Mouse (Mus musculus): Measurements from ENCODE around the gene Rhog.

The Rhog gene

DNA sequence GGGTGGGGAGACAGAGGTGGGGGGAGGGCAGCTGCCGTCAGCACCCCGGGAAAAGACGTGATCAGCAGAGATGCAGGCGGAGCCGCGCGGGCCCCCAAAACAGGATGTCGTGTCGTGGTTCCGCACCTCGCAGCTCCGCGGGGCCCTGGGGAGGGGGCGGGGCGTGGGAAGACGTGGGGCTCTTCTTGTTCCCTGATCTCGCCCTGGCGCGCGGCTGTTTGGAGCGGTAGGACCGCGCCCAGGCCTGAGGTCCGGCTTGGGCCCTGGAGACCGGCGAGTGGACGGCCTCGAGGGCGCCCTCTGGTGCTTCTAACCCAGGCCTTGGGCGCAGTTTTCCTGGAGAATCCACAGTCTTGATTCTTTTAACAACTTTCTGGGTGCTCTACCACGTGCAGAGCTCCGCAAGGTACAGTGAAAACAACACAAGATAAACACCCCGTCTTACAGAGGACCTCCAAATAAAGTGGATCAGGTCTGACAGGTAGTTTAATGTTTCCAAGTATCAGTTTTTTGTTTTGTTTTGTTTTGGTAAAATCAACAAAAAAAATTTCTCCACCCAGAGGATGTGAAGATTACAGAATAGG lies 5.1 kb downstream of the Rhog start:
- DNase-seq (ENCODE audit: low read depth, low spot score): no peak

DNA sequence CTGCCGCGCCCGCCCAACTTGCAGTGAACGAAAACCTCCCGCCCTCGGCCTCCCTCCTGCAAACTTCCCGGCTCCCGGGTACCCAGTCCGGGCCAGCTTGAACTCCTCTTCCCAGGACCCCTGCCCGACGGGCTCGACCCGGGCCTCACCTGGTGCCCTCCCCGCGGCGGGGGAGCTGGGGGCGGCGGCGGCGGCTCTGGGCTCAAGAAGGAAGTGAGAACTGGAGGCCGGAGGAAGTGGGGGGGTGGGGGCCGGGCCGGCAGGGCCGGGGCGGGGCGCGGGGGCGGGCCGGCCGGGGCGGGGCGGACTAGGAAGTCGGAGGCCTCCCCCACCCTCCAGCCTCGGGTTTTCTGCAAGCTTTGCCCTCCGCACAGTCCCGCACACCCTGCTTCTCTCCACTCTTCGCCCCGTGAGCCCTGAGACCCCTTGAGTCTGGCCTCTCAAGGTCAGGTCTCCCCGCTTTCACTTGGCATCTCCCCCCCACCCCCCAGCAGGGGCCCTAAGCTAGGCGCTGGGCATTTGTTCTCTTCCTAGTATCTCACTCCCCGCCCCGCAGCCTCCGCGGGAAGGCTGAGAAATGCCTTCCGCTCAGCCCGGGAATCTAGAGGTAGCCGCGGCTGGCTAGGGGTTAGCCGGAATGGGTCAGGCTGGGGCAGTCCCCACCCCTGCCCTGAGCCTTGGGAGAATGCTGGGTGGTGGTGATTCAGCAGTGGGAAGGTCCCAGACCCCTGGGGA lies 5.8 kb downstream of the Rhog start:
- DNase-seq (ENCODE audit: low read depth, low spot score): no peak

DNA sequence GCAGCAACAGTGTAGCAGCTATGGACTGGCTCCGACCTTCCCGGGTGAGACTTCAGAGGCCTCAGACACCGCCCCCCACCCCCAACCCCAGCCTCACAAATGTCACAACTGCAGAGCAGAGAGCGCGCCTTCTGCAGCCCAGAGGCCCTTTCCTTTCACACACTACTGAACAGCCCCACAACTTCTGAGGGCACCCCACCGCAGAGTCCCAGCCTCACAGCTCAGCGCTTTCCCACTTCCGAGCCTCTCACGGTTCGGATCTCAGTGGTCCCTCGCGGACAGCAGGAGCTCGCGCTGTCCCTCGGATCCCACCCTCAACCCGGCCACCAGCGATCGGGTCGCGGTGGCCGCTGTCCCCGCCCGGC lies 6.3 kb downstream of the Rhog start:
- DNase-seq (ENCODE audit: low read depth, low spot score): no peak

DNA sequence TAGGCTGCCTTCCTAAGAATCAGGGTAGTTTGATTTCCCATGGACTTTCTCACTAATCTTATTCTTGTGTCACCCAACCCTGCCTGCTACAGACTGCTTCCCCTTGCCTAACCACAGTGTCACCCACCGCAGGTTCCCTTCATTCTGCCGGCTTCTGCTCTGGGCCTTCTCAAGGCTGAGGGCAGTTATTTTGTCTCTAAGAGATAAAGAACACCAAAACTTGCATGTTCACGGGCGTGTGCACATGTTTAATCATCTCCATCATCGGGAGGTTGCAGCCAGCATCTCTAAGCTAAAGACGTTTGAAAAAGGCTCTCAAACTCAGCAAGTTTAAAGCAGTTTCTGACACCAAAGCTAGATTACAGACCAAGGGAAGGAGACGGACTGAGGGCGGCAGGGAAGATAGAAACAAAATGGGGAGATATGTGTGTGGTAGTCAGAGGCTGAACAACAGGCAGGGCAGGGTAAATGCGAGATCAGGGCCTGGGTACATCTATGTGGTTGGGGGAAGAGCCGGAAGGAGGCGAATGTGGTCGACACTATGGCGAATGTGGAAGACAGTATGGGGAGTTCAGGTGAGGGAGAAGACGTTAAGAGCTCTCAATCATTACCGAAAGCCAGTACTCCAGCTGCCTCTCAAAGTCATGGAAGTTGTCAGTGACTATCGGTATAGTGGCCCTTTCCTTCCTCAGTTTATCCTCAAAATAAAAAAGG lies 7.0 kb downstream of the Rhog start:
- DNase-seq (ENCODE audit: low read depth, low spot score): no peak

DNA sequence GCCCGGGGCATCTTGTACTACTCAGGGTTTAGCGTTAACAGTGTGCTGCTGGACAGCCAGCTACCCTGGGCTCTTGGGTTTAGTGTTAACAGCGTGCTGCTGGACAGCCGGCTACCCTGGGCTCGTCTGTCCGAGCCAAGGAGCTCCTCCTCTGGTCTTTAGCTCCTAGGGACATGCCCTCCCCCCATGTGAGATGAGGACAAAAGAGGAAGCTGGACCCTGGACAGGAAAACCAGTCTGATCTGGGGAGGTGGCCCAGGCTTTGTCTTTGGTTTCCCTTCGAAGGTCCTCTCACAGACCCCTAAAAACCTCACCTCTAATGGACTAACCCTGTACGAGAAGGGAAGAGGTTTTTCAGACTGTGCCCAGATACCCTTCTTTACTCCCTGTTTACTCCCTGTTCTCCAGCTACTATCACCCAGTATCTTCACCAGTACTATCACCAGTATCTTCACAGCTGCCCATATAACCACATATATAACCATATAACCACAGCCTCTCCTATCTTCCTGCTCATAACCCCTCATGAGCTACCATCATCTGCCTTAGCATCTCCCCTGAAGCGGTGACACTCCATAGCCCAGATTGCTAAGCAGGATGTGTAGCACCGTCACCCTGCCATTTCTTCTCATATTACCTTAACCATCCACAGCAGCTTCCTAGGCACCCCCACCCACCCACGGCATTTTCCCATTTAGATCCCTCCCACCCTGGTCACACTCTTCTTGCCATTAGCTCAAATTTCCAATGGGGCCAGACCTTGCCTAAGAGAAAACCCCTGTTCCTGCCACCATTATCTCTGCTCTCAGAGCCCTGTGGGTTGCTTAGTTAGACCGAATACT lies 8.7 kb downstream of the Rhog start:
- DNase-seq (ENCODE audit: low read depth, low spot score): no peak

DNA sequence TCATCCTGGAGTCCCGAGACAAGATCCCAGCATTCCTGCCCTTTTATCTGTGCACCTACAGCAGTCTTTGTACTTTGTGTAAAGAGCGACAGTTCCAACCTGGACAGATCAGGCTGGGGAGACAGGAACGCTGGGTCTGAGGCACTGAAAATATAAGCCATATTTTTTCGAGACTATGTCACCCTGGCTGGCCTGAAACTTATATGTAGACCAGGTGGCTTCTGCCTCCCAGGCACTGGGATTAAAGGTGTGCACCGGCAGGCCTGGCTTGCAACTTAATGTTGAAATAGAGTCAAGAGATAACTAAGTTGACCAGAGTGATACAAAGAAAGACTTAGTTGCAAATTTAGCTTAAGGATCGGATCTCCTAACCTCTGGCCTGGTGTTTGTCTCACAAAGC lies 9.6 kb downstream of the Rhog start:
- DNase-seq (ENCODE audit: low read depth, low spot score): no peak

DNA sequence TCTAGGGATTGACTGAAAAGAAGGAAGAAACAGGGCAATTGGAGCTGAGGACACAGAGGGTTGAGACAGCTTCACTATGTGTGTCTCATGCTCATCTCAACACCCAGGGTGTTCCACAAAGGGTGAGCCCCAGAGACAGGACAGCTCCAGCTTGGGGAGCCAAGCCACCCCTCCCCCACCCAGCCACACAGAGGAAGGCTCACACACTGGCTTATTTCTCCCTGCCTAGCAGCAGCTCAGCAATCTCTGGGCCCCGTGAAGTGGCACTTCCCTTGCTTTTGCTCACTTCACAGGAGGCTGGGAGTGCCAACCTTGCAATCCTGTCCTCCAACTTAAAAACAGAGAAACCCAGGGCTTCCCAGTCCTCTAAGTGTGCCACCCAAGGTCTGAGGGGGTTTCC lies 10.1 kb downstream of the Rhog start:
- DNase-seq (ENCODE audit: low read depth, low spot score): no peak

DNA sequence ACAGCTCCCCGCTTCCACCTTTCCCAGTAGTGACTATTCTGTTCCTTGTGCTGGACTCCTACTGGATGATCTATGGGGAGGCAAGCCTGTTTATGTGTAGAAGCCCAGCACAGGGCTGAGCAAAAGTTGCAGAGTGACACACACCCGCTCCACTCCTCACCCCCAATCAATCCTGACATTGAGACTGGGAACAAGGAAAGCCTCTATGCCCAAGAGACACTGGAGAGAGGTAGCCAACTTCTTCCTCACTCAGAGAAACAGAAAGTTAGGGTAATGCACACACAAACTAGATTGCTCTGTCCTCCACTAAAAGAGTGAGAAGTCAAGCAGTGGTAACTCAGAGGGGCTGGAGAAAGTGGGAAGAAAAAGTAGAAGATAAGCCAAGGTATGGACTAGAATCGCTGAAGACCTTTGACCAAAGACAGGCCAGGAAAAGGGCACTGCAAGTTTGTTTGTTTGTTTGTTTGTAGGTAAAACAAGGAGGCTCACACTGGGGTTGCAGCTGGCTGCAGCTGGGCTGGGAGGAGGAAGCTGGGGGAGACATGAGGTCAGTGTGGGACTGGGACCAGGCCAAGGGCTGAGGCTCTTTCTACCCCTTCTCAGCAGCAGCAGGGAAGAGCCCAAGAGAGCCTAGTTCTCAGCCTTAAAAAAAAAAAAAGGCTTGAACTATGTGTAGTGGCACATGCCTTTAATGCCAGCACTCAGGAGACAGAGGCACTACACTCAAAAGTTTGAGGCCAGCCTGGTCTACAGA lies 10.9 kb downstream of the Rhog start:
- DNase-seq (ENCODE audit: low read depth, low spot score): no peak

DNA sequence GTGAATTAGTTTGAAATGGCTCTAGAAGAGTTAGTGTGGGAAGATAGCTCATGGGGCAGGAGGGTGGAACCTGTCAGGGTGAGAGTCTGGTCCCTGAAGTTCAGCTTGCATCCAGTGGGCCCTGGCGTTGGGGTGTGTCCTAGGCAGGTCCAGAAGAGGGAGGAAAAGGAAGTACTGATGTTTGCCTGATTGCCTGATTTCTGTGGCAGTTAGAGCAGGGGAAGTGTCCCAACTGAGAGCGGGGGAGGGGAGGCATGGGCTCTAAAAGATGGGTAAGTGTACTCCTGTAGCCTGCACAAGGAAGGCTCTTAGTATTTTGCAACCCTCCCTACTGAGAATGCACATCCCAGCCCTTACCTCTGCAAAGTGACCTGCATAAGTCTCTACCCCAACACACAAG lies 12.0 kb downstream of the Rhog start:
- no peak for DNase-seq (ENCODE audit: low read depth, low spot score)

DNA sequence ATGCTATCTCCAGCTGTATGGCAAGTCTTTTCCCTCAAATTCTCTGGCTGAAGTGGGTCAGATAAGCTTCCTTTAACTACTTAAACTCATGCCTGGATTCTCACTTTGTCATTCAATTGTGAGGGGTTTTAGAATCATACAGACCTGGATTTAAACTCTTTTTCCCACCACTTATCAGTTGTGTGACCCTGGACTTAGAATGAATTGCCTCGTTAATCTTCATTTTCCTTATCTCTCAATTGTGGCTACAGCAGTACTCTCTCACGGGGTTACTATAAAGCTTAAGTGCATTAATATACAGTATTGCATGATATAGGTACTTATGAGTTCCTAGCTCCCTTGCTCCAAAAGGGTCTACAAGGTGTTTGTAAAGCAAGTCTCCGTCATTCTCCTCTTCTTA lies 12.9 kb downstream of the Rhog start:
- no peak for DNase-seq (ENCODE audit: low read depth, low spot score)

DNA sequence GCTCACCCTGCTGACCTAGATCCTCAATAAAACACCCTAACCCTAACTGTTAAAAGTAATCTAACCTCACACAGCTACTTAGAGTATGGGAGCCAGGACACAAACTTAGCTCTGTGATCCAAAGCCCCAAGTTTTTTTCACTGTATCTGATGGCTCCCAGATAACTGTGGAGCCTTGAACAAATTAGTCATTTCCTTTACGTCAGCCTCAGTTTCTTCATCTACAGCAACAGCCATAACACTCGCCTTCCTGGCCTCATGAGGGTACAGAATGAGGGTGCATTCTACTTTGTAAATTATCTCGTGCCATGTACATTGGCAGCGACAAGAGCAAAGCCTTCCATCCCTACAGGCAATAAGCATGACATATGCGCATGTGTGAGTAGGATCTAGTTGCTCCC lies 13.5 kb downstream of the Rhog start:
- no peak for DNase-seq (ENCODE audit: low read depth, low spot score)

DNA sequence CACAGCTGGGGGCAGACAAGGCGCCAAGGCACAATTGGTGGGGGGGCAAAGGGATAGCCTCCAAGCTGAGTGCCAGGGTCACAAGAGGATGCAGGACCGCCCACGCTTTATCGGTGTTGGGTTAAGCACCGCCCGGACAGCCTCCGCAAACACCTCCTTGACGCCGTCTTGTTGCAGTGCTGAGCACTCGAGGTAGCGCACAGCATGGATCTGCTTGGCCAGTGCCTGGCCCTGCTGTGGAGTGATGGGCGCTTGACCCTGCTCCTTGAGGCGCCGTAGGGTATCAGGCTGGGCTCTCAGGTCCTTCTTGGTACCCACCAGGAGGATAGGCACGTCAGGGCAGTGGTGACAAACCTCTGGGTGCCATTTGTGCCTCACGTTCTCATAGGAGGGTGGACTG lies 16.3 kb downstream of the Rhog start:
- no peak for DNase-seq (ENCODE audit: low read depth, low spot score)

DNA sequence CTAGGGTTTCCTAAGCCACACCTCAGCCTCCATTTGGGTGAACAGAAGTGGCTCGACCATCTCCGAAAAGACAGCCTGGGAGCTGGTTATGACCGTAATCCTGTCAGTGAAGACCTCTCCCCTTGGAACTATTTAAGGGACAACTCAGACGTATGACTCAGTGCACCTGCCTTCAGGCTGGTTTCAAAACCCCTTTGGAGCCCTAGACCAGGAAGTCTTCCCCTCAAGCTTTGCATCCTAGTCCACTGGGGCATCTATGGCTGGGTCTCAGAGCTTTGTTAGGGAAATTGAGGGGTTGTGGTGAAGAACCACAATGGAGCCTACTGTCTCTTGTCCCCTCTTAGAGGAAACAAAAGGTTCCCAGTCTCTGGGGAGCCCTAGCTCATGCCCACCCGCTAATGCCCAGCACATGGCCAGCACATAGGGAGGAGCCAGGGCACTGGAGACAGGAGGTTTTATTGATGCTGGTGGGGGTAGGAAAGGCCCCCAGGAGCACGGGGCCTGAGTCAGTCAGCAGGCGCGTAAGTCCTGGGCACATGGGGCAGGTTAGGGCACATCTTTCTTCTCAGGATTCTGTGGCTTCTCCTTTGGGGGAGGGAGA lies 17.1 kb downstream of the Rhog start:
- DNase-seq (ENCODE audit: low read depth, low spot score): no peak

DNA sequence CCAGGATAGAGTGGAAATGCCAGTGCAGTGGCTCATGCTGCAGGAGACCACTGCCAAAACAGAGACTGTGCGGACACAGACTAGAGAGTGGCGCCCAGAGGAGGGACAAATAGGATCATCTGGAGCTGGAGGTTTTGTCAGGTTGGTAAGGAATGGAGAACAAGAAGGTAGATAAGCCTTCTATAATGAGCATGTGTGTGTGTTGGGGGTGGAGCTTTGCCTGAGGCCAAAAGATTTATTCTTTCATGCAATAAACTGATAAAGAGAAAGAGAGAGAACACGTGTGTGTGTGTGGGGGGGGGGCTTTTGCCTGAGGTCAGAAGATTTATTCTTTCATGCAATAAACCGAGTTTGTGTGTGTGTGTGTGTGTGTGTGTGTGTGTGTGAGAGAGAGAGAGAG lies 22.8 kb downstream of the Rhog start:
- no peak for DNase-seq (ENCODE audit: low read depth, low spot score)

DNA sequence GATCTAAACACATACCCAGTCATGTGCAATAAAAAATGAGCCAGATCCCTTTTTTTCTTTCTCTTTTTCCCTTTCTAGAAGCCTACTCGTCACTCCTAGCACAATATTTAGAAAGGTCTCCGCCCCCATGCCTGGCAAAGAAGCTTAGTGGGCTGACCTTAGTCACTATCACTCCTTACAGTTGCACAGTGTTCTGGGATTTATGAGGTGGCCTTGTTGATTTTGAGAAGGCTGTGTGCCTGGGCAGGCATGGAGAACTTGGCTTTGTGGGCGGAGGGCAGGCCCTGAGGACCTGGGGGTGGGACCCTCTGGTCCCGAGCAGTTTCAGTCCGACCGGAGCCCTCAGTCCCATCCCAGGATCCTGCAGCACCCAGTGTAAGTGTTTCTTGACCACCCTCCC lies 26.0 kb downstream of the Rhog start:
- no peak for DNase-seq (ENCODE audit: low read depth, low spot score)

DNA sequence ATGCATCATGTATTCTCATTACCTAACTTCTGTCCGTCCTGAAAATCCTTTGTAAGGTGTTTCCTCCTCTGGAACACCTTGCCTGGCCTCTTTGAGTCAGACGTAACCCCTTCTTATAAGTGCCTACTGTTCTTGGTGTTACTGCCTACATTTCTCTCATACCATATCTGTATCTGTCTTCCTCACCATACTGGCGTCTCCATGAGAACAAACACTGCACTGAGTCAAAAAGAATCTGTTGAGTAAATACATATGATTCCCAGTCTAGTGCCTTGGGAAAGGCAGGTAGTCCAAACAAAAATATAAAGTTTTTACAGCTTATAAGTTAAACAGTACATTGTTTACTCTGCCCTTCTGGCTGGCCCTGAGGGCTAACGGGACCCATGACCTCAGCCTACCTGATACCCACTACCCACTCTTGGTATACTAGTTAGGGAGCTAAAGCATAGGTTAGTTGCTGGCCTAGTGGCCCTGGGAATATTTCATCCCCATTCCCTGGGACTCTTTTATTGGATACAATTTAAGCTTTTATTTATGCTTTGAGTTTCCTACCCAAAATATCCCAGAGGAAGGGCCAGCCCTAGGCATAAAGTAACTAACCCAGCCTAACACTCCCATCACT lies 27.7 kb downstream of the Rhog start:
- DNase-seq (ENCODE audit: low read depth, low spot score): no peak

DNA sequence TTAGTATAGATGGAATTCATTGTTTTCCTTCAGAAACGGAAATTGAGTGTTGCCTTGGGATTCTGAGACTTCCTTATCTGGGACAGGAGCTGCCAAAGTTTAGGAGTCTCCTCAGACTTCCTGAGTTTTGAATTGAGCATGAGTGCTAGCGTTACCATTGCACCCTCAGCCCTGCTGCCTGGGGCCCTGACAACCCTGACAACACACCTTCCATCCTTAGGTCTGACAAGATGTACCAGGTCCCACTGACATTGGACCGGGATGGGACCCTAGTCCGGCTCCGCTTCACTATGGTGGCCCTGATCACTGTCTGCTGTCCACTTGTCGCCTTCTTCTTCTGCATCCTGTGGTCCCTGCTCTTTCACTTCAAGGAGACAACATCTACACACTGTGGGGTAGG lies 29.8 kb downstream of the Rhog start:
- no peak for DNase-seq (ENCODE audit: low read depth, low spot score)

DNA sequence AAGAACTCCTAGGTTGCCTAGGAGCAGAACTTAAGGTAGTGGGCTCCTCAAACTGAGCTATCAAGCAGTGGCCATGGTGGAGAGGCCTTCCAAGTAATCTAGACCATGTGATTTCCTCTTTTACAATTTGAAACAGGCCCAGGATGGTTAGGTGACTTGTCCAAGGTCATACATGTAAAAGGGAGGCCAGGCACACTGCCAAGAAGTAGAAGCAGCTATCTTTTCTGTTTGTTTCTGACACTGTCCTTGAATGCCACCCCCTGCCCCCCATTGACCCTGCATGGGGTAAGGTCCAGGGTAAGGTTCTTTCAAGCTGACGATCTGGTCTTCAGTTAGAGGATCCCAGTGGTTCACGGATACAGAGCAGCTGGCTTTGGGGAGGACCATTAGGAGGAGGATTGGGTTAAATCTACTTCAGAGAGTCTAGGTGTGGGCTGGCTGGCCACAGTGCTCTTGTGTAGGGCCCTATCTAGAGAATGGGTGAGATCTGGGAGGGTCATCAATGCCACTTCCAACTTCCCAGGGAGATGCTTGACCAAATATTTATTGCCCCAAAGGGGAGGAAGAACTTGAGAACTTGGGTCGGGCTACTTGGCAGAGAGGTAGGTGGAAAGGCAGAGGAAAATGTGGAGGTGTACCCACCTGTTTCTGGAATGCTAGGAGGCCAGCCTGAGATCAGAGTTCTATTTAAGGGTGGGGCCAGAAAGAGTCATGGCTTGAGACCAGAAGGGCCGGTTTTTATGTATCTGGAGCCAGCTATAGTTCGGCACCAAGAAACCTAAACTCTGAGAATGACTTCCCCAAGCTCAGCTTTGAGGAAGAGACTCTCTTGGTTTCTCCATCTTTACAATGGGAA lies 31.7 kb downstream of the Rhog start:
- no peak for DNase-seq (ENCODE audit: low read depth, low spot score)

DNA sequence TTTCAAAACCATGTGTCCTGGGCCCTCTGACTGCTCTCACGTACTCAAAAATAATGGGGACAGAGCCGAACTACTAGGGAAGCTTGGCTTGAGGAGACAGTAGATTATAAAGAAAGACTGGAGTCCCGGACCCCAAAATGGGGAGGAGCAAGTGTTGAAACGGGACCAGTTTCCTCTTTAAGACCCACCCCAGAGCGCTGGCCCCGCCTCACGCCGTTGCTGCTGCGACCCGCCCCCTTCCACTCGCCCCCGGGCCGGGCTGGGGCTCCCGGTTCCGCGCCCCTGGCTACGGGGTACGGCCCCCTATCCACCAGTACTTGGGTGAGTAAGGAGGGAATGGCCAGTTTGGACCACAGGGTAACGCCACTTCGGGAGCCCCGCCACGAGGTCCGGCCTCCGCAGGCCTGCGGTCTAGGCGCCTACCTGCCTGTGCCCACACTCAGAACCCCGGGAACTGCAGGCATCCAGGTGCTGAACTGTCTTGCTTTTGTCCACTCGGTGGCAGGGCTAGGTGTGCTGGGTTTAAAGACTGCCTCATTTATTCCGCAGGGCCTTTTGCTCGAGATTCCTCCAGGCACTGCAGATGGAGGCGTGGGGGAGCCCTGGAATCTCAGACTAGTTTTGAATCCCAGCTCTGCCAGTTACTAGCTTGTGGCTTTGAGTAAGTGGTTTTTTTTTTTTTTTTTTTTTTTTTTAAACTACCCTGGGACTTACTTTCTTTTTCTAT lies 32.9 kb downstream of the Rhog start:
- peak; percentile 52 for DNase-seq (ENCODE audit: low read depth, low spot score)
